Mouse (Mus musculus): Measurements from ENCODE around the gene Ccpg1.
A peak's percentile ranks its signal among the peaks of the same experiment; 100 is the strongest.

DNA sequence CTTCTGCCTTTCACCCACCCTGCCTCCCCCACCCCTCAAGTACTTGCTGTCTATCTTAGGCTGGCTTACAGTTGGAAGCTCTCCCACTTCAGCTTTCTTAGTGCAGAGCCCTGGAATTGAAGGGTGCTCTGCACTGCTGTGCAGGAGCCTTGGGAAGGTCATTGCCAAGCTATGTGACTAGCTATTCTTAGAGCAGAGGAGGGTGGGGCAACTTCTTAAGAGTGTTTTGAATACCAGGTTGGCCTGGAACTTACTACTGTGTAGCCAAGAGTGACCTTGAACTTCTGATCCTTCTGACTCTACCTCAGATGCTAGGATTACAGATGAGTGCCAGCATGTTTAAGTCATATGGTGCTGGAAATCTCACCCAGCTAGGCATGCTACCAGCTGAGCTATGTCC, 10.9 kb downstream of the Ccpg1 start:
- TF ChIP-seq CTCF (IDR thresholded peaks at IDR 0.05; ENCODE audit: low read depth, low read length), result no peak
- no peak for TF ChIP-seq POLR2A (IDR thresholded peaks at IDR 0.05; ENCODE audit: insufficient read depth, low read length)
- peak; percentile 86 for TF ChIP-seq EP300 (IDR thresholded peaks at IDR 0.05; ENCODE audit: insufficient read depth, low read depth, low read length)

All from ES-Bruce4 (cell line).